Mouse (Mus musculus) liver, embryonic 16.5 days (tissue): Measurements from ENCODE around the gene Rbm5. TPM values are rescaled to one million over a fixed set of nuclear protein-coding genes. Genes with fewer than 3 reads are reported as not detected.

Experiments used
- ATAC-seq: fragments of 200-750 bp; cut with Nextera tagmentation; 2 replicates; pipeline ENCODE4 v1.8.0; 2017; ENCODE audit warnings: low read depth, mild to moderate bottlenecking, moderate number of reproducible peaks, moderate library complexity
- H3K27ac ChIP-seq: fragments of 300-500 bp; sonication (generic); 2 replicates; pipeline ENCODE4 v1.5.1; 2014; ENCODE audit warnings: mild to moderate bottlenecking, low read length
- H3K27me3 ChIP-seq: fragments of 300-500 bp; sonication (generic); 2 replicates; pipeline ENCODE4 v1.6.1; 2014; ENCODE audit warnings: low read depth, low read length, mixed read lengths; ENCODE audit not compliant: control insufficient read depth, insufficient read depth
- H3K36me3 ChIP-seq: fragments of 300-500 bp; sonication (generic); 2 replicates; pipeline ENCODE4 v1.6.1; 2014; ENCODE audit warnings: mild to moderate bottlenecking; ENCODE audit not compliant: control insufficient read depth, insufficient read depth
- H3K4me1 ChIP-seq: fragments of 300-500 bp; sonication (generic); 2 replicates; pipeline ENCODE4 v1.6.1; 2014; ENCODE audit warnings: low read depth, low read length, mixed read lengths; ENCODE audit not compliant: control insufficient read depth
- H3K4me2 ChIP-seq: fragments of 300-500 bp; sonication (generic); 2 replicates; pipeline ENCODE4 v1.6.1; 2014; ENCODE audit warnings: low read depth, low read length, mixed read lengths
- H3K4me3 ChIP-seq: fragments of 300-500 bp; sonication (generic); 2 replicates; pipeline ENCODE4 v1.5.1; 2014; ENCODE audit warnings: low read depth, mild to moderate bottlenecking, low read length
- H3K9ac ChIP-seq: fragments of 300-500 bp; sonication (generic); 2 replicates; pipeline ENCODE4 v1.6.1; 2014; ENCODE audit warnings: low read depth, low read length
- H3K9me3 ChIP-seq: fragments of 300-500 bp; sonication (generic); replicated peaks from 2 replicates; pipeline ENCODE4 v1.6.1; 2016; ENCODE audit warnings: low read length; ENCODE audit not compliant: control insufficient read depth
- WGBS: fragments of 180-500 bp; shearing (Covaris S2); extraction: QIAGEN DNeasy Blood & Tissue Kit; methylation state at CpG from one replicate; pipeline ENCODE4 v1.1.7; 2014; ENCODE audit not compliant: insufficient replicate concordance; 5-methylcytosine and 5-hydroxymethylcytosine counted together
- polyA plus RNA-seq: library from polyadenylated mRNA; unstranded; fragments of >200 nt; fragmentation: Nextera tagmentation; extraction: Ambion mirVana; gene quantifications from 2 replicates; pipeline ENCODE4 v1.2.1, GENCODE M21; 2015

The Rbm5 gene
- polyA plus RNA-seq, 1 experiment from 2014 or later, result 78.3 TPM

- no peaks in the 10 kb centered on the region for H3K4me1 ChIP-seq
- no peak overlapping the region for H3K4me3 ChIP-seq
- WGBS, result 31% methylated on average over 8 of the region's 8 CpGs
- no peak overlapping the region for H3K4me2 ChIP-seq
- H3K9me3 ChIP-seq, result no peaks in the 10 kb centered on the region
- no peaks in the 10 kb centered on the region for H3K36me3 ChIP-seq
- ATAC-seq, result no peak
- no peak overlapping the region for H3K27ac ChIP-seq
- H3K9ac ChIP-seq, result no peak overlapping the region
- H3K27me3 ChIP-seq, result no peaks in the 10 kb centered on the region; the same call in 1 of the 2 replicates
Measured at GRCm38 (mm10) chr9:107690391-107690790, 80.4 kb downstream of the Rbm5 start.

Other genes with a start within 250 kb of the Rbm5 start
- gene Tmem115, start 237.1 kb downstream of the Rbm5 start, polyA plus RNA-seq, result 14.3 and 14.7 TPM in 2 replicates
- 10.6 and 11.2 TPM in 2 replicates for gene Cyb561d2, start 228.8 kb downstream of the Rbm5 start, polyA plus RNA-seq
- 12.1 and 12.5 TPM in 2 replicates for gene Nprl2, start 228.8 kb downstream of the Rbm5 start, polyA plus RNA-seq
- gene Zmynd10, start 223.7 kb downstream of the Rbm5 start, polyA plus RNA-seq, result 1.7 and 2.4 TPM in 2 replicates
- gene Rassf1, start 219.4 kb downstream of the Rbm5 start, polyA plus RNA-seq, result 15.9 and 16.5 TPM in 2 replicates
- 29.1 and 29.4 TPM in 2 replicates for gene Tusc2, start 207.7 kb downstream of the Rbm5 start, polyA plus RNA-seq
- gene Hyal2, start 203.1 kb downstream of the Rbm5 start, polyA plus RNA-seq, result 48.9 and 50.2 TPM in 2 replicates
- gene Hyal1, start 194.1 kb downstream of the Rbm5 start, polyA plus RNA-seq, result 3.3 and 3.8 TPM in 2 replicates
- 10.5 and 14.1 TPM in 2 replicates for gene Naa80, start 192.1 kb downstream of the Rbm5 start, polyA plus RNA-seq
- gene Hyal3, start 190.2 kb downstream of the Rbm5 start, polyA plus RNA-seq, result 0.89 and 0.96 TPM in 2 replicates
- gene Ifrd2, start 183.4 kb downstream of the Rbm5 start, polyA plus RNA-seq, result 145 and 166 TPM in 2 replicates
- 0.33 and 1.4 TPM in 2 replicates for gene Sema3b, start 161.8 kb downstream of the Rbm5 start, polyA plus RNA-seq
- gene Gnai2, start 135.6 kb downstream of the Rbm5 start, polyA plus RNA-seq, result 144 and 153 TPM in 2 replicates
- 60.1 and 75.2 TPM in 2 replicates for gene Slc38a3, start 101.5 kb downstream of the Rbm5 start, polyA plus RNA-seq
- 1.1 and 1.3 TPM in 2 replicates for gene Gnat1, start 91.3 kb downstream of the Rbm5 start, polyA plus RNA-seq
- gene Sema3f, start 60.5 kb downstream of the Rbm5 start, polyA plus RNA-seq, result 0.41 and 0.86 TPM in 2 replicates
- 25.8 and 26.6 TPM in 2 replicates for gene Rbm6, start 102.2 kb upstream of the Rbm5 start, polyA plus RNA-seq
- gene Mon1a, start 117.2 kb upstream of the Rbm5 start, polyA plus RNA-seq, result 3.6 and 4.1 TPM in 2 replicates
- gene Mst1r, start 135.9 kb upstream of the Rbm5 start, polyA plus RNA-seq, result 1.3 and 2.8 TPM in 2 replicates
- gene Actl11, start 157.5 kb upstream of the Rbm5 start, polyA plus RNA-seq, result not detected in 2 replicates
- 0.11 TPM in 2 replicates for gene Camkv, start 164.7 kb upstream of the Rbm5 start, polyA plus RNA-seq
- 11.1 and 13.3 TPM in 2 replicates for gene Traip, start 179.1 kb upstream of the Rbm5 start, polyA plus RNA-seq
- 43.8 and 47.7 TPM in 2 replicates for gene Uba7, start 204.5 kb upstream of the Rbm5 start, polyA plus RNA-seq
- 0.41 and 0.49 TPM in 2 replicates for gene Gm20661, start 212.1 kb upstream of the Rbm5 start, polyA plus RNA-seq
- gene Inka1, start 214.9 kb upstream of the Rbm5 start, polyA plus RNA-seq, result 41.0 and 46.1 TPM in 2 replicates
- gene Cdhr4, start 221.5 kb upstream of the Rbm5 start, polyA plus RNA-seq, result 1.0 and 1.2 TPM in 2 replicates
- gene Gm20662, start 225.4 kb upstream of the Rbm5 start, polyA plus RNA-seq, result 0.22 and 0.48 TPM in 2 replicates
- gene Ip6k1, start 231.5 kb upstream of the Rbm5 start, polyA plus RNA-seq, result 39.1 and 45.3 TPM in 2 replicates